Mouse (Mus musculus): ENCODE data around the gene Tmc8. TPM values are rescaled to one million over a fixed set of nuclear protein-coding genes. Genes with fewer than 3 reads are reported as not detected.
"Not testable (repeated sequence)": the region's sequence is repeated elsewhere in the genome, so short reads cannot be mapped to it uniquely, and the experiment has no call there.

Gene Tmc8
- total RNA-seq, 1 experiment from 2014 or later: 5.3 TPM

DNA sequence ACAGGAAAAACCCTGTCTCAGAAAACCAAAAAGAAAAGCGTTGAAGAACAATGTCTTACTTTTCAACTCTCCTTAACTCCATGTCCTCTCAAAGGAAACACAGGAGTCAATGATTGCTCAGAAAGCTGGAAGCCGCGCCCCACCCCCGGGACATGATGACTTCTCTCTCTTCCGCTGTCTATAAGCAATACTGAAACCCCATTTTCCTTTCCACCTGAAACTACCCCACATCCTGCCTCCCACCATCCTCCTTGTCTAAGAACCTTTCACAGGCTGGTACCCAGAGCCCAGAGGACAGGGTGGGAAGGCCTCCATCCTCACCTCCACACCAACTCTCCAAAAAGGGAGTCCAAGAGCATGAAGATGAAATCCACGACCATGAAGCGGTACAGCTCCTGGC, 9.5 kb upstream of the Tmc8 start:
- no peak for DNase-seq

DNA sequence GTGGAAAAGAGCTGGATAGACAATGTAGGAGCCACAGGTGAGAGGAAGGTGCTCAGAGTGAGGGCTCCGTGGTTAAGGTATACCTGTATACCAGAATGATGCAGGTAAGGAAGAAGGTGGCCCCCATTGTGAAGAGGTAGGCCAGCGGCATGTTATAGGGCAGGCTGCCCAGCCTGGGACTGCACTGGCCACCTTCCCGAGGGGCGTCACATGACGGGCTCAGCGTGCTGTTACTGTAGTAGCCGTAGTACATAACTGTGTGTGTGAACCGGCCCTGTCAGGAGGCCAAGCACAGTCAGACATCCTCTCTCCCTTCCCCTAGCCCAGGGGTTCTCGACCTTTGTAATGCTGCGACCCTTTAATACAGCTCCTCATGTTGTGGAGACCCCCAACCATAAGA, 7.0 kb upstream of the Tmc8 start:
- no peak for DNase-seq

DNA sequence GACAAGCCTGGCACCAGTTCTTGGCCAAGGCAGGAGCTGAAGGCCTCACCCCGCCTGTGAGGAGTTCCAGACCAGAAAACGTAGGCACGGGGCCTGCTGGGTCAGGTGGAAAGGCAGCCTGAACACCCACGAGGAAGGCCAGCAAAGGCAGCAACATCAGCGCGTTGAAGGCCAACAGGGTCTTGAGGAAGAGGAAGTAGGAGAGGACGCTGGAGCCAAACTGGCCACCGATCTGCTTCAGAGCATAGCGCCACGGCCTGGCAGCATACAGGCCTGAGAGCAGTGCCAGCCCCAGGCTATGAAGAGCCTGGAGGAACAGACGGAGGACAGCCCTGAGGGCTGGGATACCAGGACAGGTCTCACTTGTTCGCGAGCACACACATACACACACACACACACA, 6.3 kb upstream of the Tmc8 start:
- DNase-seq: no peak

DNA sequence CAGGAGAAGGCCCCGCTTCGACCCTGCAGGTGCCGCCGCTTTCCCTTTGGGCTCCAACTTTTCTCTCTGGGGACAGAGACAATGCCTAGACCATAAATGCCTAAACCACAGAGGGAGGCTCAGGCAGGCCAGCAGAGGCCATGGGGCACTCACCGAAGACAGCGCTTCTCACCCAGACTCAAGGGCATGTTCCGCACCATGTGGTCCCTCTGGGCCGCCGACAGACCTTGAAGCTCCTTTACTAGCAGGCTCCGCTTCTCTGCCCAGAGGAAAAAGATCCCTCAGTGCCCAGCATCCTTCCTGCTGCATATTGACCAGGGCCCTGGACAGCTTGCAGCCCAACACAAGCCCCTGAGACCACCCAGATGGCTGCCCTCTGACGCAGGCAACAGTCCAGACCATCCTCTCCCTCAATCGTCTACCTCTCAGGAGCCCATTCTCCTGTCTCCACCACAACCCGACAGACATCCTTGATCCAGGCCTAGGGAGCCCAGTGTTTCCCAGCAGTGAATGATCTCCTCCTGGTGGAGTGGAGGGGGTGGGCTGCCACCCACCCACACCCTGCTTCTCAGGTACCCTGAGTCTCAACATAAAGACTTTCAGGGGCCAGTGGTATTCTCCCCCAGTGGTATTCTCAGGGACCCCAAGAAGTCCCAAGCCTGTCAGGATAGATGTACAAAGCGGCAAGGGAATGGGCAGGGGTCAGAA, 5.6 kb upstream of the Tmc8 start:
- DNase-seq: peak; percentile 78

DNA sequence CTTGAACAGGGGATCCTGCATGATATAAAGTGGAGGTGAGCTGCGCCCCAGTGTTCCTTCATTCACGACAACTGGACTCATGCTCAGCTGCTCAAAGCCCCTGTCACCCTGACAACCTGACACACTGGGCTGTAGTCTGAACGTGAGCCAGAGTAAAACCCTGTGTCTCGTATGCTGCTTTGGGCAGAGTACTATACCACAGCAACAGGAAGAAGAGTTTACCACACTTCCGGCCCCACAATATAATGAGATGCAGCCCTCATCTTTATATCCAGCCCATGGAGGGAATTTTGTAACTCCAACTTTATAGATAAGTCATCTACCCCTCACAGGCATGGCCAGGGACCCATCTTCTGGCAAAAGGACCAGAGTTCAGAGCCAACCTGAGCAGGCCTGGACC, 4.8 kb upstream of the Tmc8 start:
- no peak for DNase-seq

DNA sequence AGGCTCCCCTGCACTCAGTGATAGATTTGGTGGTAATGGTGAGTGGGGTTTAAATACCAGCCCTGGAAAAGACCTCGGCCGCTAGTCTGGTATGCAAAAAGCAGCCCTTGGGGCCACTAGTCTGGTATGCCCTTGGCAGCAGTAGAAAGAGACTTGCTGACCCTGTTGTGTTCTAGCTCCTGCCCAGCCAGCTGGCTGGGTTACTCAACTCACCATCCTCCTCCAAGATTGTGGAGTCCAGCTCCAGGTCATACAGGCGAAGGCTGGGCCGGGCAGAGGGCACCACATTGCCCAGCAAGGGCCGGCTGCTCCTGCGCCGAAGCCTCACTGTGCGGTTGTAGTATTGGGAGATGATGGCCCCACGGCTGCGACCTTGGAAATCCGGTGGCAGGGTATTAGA, 3.8 kb upstream of the Tmc8 start:
- DNase-seq: peak; percentile 60

DNA sequence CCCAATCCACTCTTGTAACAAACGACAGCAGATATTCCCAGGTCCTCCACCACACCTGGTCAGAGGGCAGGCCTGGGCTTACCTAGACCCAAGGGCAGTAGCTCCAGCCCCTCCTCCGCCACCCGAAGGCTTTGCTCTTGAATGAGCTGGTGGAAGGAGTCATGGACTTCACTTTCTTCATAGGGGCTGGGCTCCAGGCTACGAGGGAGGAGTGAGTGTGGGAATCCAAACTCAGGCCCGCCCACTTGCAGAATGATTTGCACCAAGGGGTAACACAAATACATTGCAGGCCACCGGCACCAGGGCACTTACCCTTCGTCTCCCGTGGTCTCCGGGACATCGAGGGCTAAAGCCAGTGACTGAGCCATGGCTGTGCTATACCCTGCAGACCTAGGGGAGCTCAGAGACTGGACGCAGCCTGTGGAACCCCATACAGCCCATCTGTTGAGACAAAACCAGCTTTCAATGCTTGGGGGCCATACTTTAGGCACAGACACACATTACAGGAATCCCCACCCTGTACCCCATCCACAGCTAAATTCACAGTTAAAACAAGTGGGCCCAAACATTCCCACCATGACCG, 2.9 kb upstream of the Tmc8 start:
- DNase-seq: peak; percentile 73

DNA sequence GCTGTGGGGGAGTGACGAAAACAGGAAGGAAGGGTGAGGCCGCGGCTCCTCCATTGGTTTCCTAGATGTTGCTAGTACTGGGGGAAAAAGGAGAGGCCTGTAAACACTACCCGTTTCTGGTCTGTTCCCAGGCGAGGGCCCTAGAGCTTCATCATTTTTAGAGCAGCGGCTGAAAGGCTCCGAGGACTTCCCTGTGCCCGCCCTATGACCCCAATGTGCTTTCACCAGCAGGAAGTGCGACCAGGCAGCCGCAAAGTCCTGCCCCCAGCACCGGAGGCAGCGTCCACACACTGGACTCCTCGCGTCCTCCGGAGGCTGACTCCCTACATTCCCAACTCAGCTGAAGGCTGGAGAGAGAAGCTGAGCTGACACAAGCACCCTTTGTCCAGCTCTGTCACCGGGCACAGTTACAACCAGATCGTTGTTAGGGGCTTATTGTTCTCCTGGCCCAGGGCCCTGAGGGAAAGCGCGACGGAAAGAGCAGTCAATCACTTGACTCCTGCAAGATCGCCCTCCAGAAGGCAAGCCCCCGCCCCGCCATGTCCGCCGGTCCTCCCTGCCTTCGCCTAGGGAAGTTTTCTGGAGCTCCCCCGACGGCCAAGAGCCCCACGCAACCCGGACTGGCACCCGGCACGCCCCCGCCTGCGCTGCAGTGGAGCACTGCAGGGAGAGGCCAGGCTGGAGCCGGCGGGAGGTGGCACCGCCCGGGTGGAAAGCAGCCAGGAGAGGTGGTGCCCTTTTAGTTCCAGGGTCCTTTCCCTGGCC, 2.3 kb upstream of the Tmc8 start:
- peak; percentile 88 for DNase-seq

DNA sequence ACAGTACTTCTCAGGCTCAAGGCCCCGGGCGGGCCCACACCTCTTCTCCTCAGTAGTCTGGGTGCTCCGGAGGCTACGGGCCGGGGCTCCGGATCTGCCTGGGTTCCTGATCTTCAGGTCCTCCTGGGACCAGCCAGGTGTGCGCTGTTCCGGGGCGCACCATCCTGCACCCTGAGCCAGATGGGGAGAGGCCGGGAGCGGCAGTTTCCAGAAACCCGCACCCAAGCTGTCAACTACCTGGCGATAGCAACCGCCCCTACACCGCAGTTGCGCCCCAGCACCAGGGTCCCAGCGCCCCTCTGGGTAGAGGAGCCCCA, 1.7 kb upstream of the Tmc8 start:
- no peak for DNase-seq

DNA sequence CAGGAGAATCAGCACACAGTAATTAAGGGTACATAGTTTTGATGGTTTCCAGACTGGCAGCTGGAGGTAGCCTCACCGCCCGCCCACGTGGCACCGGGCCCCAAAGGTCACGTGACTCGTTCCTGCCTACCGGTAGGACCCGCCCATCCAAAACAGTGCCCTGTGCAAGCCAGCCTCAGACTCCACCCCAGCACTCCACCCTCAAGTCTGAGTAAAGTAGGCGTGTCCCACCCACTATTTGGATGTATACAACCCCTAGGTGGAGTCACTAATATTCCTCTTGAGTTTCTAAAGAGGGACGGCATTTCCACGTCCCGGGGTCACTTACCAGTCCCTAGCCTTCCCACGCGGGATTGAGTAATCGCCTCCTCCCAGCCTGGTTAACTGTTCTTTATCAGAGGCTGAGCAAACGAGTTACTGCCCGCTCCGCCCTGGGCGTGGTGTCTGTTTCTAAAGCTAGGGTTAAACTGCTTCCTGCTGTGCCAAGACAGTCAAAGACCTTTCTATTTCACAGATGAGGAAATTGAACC, 1.2 kb upstream of the Tmc8 start:
- DNase-seq: peak; percentile 95

DNA sequence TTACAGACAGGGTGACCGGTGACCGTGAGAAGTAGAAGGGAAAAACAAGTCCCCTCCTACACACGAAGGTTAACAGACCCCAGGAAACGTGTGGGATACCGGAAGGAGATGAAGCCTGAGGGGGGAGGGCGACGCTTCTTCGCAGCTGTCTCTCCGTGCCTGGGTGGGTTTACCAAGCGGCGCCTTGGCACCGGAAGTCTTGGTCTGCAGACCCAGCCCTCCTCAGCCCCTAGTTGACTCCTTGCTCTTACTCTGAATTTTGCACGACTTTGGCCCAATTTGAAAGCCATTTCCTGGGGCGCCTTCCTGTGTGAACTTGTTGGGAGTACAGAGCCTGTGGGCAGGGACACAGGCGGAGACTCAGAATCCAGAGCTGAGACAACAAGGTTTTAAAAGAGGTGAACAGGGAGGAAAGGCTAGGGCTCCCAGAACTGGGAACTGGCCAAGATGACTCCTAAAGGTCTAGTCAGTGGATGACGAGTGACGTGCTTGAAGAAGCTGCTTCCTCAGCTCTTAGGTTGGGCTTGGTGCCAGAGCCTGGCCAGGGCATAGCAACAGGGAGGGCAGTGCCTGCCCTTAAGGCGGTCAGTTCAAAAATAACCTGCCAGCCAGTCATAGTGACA, 566 bp upstream of the Tmc8 start:
- peak; percentile 95 for DNase-seq

DNA sequence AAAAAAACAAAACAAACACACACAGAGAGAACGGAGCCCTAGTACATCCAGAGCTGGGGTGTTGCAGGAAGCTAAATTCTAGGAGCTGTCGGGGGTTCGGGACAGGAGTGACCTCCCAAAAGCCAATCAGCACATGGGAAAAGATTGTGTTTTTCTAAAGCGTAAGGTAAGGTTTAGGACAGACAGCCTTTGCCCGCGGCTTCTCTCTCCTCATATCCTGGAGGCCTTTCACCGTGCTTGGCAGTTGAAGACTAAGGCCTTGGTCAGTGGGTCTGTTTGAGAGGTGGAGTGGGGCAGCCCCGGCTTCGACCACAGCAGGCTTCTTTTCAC, 794 bp downstream of the Tmc8 start:
- no peak for DNase-seq

DNA sequence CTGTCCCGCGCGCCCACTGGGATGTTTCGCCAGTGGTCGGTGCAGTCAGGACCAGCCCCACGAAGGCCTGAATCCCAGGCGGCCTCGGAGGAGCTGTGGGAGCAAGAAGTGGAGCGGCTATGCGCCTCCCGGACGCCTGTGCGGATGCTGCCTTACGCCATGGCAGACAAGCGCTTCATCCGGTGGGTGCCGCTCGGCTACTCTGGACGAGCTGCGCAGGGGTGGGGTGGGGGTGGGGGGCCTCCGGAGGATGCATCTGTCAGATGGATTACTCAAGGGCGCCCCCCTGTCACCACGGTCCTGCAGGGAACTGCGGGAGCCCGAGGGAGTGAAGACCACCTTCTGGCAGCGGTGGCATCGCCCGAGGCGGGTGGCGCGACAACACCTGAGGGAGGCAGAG, 1.2 kb downstream of the Tmc8 start:
- DNase-seq: peak; percentile 82

DNA sequence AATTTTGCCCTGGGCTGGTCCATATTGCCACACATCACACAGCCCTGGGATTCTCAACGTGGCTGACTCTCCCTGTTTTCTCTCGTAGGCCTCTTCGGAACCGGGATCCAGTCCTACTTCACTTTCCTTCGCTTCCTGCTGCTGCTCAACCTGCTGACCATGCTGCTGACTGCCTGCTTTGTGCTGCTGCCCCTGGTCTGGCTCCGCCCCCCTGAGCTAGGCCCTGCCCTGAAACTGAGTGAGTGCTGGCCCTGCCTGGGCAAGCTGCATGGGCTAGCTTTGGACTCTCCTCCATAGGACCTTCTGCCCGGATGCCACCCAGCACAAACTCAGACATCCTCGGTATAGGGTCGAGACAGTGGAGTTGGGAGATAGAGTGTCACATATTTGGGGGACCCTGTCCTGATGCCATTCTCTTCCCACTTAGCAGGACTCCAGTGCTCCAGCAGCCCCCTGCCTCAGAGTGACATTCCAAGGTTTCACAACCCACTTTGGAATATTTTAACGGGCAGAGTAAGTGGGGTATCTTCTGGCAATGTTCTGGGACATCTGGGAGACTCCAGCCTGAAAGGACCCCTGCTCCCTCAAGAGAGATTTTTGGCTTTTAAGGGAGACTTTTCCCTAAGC, 1.9 kb downstream of the Tmc8 start:
- DNase-seq: peak; percentile 49

DNA sequence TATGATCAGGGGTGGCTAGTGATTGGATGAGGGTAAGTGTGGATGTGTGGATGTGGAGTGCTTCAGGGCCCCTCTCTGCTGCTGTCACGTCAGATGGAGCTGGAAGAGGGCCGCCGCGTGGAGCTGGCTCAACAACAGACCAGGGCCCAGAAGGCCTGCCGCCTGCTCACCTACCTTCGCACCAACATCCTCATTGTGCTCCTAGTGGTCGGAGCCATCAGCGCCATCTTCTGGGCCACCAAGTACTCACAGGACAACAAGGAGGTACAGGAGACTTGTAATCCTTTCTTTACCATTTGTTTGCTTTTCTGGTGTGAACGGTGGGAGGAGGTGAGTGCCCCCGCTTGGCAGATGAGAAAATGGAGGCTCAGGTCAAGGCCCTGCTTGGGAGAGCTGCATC, 4.4 kb downstream of the Tmc8 start:
- peak; percentile 80 for DNase-seq

DNA sequence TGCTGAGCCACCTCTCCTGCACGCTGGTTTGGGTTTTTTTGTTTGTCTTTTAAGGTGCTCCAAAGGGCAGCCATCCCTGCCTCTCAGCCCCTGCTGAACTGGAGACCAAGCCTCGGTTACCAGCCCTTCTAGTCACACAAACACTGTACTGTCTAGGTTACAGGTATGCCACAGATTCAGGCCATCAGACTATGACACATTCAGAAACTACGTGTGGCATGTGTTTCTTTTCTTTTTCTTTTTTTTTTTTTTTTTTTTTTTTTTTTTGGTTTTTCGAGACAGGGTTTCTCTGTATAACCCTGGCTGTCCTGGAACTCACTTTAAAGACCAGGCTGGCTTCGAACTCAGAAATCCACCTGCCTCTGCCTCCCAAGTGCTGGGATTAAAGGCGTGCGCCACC, 6.6 kb downstream of the Tmc8 start:
- DNase-seq: not testable (repeated sequence)

DNA sequence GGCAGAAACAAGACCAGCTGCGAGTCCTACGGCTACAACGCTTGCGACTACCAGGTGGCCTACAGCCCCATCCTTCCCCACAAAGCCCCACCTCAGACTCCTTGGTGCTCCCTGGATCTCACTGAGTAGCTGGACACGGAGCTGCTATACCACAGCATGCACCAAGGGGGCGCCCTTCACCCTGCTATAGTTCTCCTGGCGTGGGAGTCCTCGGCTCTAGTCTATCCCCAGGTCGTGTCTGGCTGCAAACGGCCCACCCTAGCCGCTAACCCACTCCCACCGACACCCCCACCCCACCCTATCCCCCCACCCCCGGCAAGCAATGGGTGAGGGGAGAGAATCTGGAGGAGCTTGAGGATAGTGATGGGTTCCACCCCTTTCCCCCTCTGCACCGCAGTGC, 8.4 kb downstream of the Tmc8 start:
- peak; percentile 85 for DNase-seq

DNA sequence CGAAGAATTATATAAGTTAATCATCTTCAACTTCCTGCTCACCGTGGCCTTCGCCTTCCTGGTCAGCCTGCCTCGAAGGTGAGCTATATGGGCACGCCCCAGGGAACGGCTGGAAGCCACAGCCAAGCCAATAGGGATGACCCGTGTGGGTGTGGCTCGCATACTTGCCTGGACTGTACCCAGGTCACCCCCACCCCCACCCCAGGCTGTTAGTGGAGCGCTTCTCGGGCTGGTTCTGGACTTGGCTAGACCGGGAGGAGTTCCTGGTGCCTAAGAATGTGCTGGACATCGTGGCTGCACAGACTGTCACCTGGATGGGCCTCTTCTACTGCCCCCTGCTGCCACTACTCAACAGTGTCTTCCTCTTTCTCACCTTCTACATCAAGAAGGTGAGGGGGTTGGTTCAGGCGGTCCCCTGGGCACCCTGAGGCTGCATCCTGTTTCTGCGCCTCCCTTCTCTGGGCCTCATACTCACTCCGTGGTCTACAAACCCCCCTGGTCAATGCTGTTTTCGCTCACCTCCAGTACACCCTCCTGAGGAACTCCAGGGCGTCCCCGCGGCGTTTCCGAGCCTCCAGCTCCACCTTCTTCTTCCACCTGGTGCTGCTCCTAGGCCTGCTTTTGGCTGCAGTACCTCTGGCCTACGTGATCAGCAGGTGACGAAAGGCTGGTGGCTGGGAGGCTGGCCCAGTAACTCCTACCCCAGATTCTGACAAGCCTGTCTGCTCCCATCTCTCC, 9.0 kb downstream of the Tmc8 start:
- no peak for DNase-seq

DNA sequence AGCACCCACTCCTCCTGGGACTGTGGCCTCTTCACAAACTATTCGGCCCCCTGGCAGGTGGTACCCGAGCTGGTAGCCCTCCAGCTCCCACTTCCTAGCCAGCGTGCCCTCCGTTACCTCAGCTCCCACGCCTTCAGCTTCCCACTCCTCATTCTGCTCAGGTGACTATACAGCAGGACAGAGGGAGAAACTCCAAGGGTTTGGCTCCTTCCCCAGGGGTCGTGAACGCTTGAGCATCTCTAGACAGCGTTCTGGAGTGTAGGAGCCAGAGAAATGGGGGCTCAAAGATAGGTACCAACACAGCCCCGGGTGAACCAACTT, 9.5 kb downstream of the Tmc8 start:
- DNase-seq: no peak

DNA sequence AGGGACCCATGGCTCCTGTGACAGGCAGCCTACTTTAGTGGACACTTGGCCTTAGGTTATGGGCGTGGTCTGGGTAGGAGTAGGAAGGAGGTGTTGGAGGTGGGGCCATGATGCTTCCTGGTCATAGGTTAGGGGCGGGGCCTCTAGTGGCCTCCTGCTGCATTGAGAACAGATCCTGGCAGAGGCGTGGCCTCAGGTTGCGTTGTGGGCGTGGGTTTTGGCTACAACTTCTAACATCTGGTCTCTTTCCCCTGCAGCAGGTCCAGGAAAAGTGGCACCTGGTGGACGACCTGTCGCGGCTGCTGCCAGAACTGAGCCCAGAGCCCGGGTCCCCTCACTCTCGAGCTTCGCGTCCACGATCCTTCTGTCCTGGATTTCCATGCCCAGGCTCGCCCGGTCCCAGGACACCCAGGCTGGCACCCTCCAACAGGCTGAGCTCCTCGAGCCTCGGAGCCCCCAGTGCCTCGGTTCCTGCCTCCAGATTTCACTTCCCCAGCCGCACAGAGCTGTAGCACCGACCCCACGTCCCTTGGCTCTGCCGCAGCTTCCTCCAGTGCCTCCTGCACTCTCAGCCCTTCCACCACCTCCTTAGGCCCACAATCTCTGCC, 10.5 kb downstream of the Tmc8 start:
- DNase-seq: peak; percentile 68

DNA sequence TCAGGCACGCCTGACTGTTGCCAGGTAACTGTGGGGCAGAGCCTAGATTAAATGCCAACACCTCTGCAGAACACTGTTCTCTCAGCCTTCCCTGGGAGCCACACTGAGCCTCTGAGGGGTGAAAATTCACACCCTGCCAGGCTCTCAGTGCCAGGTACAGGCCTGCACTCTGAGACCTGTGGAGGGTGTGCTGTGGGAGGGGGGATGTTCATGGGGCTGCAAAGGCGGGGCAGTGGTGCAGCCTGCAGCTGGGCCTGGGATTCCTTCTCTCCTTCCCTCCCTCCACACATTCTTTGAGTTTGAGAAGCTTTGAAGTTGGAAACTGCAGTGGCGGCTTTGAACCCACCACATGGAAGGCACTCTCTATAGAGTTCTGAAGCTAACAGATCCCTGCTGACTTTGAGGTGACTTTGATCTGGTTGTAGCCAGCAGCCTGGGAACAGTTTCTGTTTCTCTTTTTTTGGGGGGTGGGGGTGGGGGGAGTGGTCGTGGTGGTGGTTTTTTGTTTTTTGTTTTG, 12.2 kb downstream of the Tmc8 start:
- no peak for DNase-seq

DNA sequence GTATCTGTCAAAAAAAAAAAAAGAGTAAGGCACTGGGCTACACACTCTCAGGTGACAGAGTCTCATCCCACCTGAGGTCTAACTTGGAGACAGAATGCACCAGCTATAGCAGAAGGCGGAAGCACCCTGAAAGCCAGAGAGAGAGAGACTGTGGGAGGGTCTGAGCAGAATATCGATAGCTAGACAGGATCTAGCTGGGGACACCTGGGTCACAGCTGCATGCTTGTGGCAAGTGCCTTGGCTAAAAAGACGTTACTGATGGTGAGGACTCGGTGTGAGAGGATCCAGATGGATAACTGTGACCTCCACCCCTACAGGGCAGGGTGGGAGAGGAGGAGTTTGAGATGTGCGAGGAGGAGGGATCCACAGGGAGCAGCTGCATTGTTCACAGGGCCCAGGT, 15.1 kb downstream of the Tmc8 start:
- no peak for DNase-seq

Data from adrenal gland, postnatal 14 days (tissue).